8 mouse cellular contexts compared by ENCODE assay signal in the genomic region with DNA sequence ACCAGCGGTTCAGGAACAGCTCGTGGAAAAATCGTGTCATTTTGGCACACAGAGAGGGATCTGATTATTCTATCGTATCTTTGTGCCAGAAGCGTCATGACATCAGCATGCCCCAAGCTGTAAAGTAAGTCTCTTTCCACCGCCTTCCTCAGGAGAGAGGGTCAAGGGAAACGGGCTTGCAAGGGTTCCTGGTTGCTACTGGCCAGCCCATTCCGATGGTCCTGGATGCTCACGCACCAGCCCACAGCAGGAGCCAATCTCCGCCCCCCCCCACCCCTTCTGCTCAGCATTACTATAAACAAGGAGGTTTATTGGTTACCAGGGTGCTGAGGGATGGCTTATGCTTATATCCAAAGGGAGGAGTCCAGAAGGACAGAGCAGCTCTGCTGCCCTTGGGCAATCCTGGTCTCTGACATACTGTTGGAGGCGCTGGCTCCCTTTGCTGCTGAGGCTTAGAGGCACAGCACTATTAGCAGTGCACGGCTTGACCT. TPM values are rescaled to one million over a fixed set of nuclear protein-coding genes. Genes with fewer than 3 reads are reported as not detected.
DNase-seq lines count a peak whose midpoint lies in the region; ATAC-seq and TF ChIP-seq lines count a peak whose summit lies in the region.

No protein-coding gene starts in this region.

- peak overlapping the region; percentile 18 to 37 for H3K4me3 ChIP-seq in heart, embryonic 14.5 days (ENCODE audit: control insufficient read depth in 1 of 2, insufficient read depth in 1 of 2, low read depth in 1 of 2, low read length in 2 of 2)
- peak overlapping the region; percentile 31 for H3K4me3 ChIP-seq in stomach, postnatal 0 days (ENCODE audit: low read depth, low read length)

- H3K4me1 ChIP-seq in heart, embryonic 14.5 days (ENCODE audit: control insufficient read depth in 2 of 2, insufficient read depth in 2 of 2, low read length in 2 of 2) = peaks cover 14 to 67% of the 10 kb centered on the region in 2 experiments
- H3K4me1 ChIP-seq in stomach, postnatal 0 days (replicated peaks; ENCODE audit: control insufficient read depth, insufficient read depth) = no peaks in the 10 kb centered on the region

- peak overlapping the region; percentile 80 for H3K4me2 ChIP-seq in heart, embryonic 14.5 days (ENCODE audit: low read length)
- peak overlapping the region; percentile 52 for H3K4me2 ChIP-seq in stomach, postnatal 0 days (replicated peaks; ENCODE audit: low read depth)

- WGBS in heart, embryonic 14.5 days = 2% methylated on average over 12 of the region's 12 CpGs
- WGBS in stomach, postnatal 0 days = 10% methylated on average over 12 of the region's 12 CpGs

- H3K27ac ChIP-seq in heart, embryonic 14.5 days (replicated peaks in 1 of 2; ENCODE audit: control insufficient read depth in 1 of 2, insufficient read depth in 1 of 2, low read depth in 2 of 2, low read length in 2 of 2) = peak overlapping the region; percentile 53 to 93
- H3K27ac ChIP-seq in stomach, postnatal 0 days (replicated peaks) = peak overlapping the region; percentile 76

- peak overlapping the region; percentile 68 for H3K9ac ChIP-seq in heart, embryonic 14.5 days (ENCODE audit: low read length)
- H3K9ac ChIP-seq in stomach, postnatal 0 days (ENCODE audit: low read length) = no peak overlapping the region

- no peaks in the 10 kb centered on the region for H3K36me3 ChIP-seq in heart, embryonic 14.5 days (ENCODE audit: control insufficient read depth, insufficient read depth, low read length)
- no peaks in the 10 kb centered on the region for H3K36me3 ChIP-seq in stomach, postnatal 0 days (ENCODE audit: control insufficient read depth, insufficient read depth, low read length)

- peak; percentile 37 for DNase-seq in left cerebral cortex, postnatal 4 days
- no peak for DNase-seq in left cerebral cortex, adult 18-20 months (ENCODE audit: low spot score in 2 of 2)
- peak; percentile 83 for DNase-seq in embryo, embryonic 10 days (ENCODE audit: low spot score)
- peak; percentile 44 for DNase-seq in kidney, postnatal 14 days
- peak; percentile 74 for DNase-seq in lung, postnatal 36 days
- DNase-seq in stomach, postnatal 0 days (ENCODE audit: low spot score) = peak; percentile 61

- no peaks in the 10 kb centered on the region for H3K27me3 ChIP-seq in heart, embryonic 14.5 days (ENCODE audit: control insufficient read depth, insufficient read depth, low read length)
- H3K27me3 ChIP-seq in stomach, postnatal 0 days (ENCODE audit: control insufficient read depth, insufficient read depth, low read length) = no peaks in the 10 kb centered on the region

- peak; percentile 66 for TF ChIP-seq CTCF in stomach, postnatal 0 days (IDR thresholded peaks at IDR 0.05; ENCODE audit: low read depth)

- H3K9me3 ChIP-seq in heart, embryonic 14.5 days (ENCODE audit: control insufficient read depth, low read length) = no peaks in the 10 kb centered on the region
- H3K9me3 ChIP-seq in stomach, postnatal 0 days (ENCODE audit: control insufficient read depth, low read length) = no peaks in the 10 kb centered on the region

- TF ChIP-seq EP300 in stomach, postnatal 0 days (optimal IDR thresholded peaks at IDR 0.05) = no peak

- intact Hi-C loops in left cerebral cortex, postnatal 4 days (cut with DNase I) = loop anchor here (5.0 to 10.0 kb wide), 2 partner anchors 615 to 933 kb away; no protein-coding TSS in a partner anchor

- ATAC-seq in heart, embryonic 14.5 days (ENCODE audit: insufficient number of reproducible peaks, insufficient read depth, low FRiP score, low read depth) = peak; percentile 14; the same call in 1 of the 2 replicates
- peak; percentile 56; the same call in 1 of the 2 replicates for ATAC-seq in stomach, postnatal 0 days (ENCODE audit: low FRiP score, low TSS enrichment)
- no peak for ATAC-seq in activated CD4-positive, CD25-positive, alpha-beta regulatory T cell, adult 4 months

RNA-seq across cellular contexts. Expression of gene Prickle1, which starts 3.8 kb away (rescaled TPM):
- total RNA-seq in left cerebral cortex, postnatal 4 days (2021) = 10 to 100 TPM; 43.6 to 49.4 TPM
- 10 to 100 TPM; 87.4 to 93.8 TPM for total RNA-seq in left cerebral cortex, adult 18-20 months (2021)
- polyA plus RNA-seq in heart, embryonic 14.5 days (2014; fragmentation: Nextera tagmentation; extraction: Ambion mirVana) = 40.4 and 40.6 TPM in 2 replicates
- polyA plus RNA-seq in stomach, postnatal 0 days (2015; fragmentation: Nextera tagmentation; extraction: Ambion mirVana) = 6.5 and 8.1 TPM in 2 replicates
- polyA plus RNA-seq in activated CD4-positive, CD25-positive, alpha-beta regulatory T cell, adult 4 months (2017; shearing (Covaris generic)) = under 1 TPM; 0.66 to 0.73 TPM

Comparison
In these comparisons a context has a peak if more than half of its experiments do, and no peak if none do; other contexts are left out.
1. DNase-seq: peak in left cerebral cortex, postnatal 4 days (single experiment), embryo, embryonic 10 days (single experiment), kidney, postnatal 14 days (single experiment), lung, postnatal 36 days (single experiment) and stomach, postnatal 0 days (single experiment); none in left cerebral cortex, adult 18-20 months (0 of 2).